Mouse (Mus musculus) cerebellum, adult 8-10 months (tissue): Measurements from ENCODE around the gene Col25a1.

Source experiments
- DNase-seq: peaks from one replicate; pipeline ENCODE4 v3.0.0; 2022

The Col25a1 gene

DNA sequence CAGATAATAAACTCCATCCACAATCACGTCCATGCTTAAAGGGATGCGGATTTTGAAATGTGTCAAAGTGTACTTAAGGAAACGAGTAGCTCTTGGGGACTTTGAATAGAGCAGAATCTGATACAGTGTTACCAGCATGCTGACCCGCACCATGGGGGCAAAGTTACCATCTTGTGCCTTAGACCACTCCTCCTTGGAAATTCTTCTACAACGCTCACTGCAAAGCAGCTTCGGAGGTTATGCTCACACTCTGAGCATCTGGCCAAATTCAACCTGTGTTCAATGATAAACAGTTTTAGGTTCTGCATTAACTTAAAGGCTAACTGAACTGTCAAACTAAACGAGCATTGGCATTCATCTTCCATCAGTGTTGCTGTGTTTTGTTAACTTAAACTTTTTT, 452.7 kb downstream of the Col25a1 start:
- DNase-seq: no peak

DNA sequence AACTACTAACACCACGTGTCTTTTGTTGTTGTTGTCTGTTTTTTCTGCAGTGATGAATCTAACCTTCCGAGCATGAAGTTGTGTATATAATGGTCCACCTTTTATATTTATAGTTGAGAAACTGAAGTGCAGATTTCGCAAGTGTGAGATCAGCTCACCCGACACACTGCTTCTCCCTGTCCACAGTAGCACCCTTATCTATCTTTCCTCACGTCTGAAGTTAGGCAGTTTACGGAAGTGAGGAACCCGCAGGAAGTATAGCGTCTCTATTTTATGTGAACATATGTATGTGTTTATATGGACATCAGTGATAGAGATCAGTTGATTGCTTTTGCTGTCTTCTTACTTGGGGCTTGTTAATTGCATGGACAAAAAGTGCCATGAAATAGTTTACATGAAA, 463.7 kb downstream of the Col25a1 start:
- DNase-seq: no peak

DNA sequence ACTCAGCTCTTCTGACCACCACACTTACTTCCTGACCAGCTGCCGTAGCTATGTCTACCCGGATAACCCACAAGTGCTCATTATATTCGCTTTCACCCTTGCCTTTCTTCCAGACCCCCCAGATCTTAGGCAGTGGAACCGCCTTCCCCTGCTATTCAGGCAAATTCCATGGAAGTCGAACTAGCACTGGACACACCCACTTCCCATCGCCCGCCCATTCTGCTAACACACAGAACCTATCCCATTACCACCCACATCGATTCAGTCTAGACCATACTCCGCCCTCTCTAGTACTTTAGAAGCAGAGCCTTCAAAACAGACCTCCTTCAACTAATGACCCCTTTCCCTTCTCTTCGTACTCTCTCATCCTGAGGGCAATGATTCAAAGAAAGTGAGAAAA, 470.2 kb downstream of the Col25a1 start:
- no peak for DNase-seq

DNA sequence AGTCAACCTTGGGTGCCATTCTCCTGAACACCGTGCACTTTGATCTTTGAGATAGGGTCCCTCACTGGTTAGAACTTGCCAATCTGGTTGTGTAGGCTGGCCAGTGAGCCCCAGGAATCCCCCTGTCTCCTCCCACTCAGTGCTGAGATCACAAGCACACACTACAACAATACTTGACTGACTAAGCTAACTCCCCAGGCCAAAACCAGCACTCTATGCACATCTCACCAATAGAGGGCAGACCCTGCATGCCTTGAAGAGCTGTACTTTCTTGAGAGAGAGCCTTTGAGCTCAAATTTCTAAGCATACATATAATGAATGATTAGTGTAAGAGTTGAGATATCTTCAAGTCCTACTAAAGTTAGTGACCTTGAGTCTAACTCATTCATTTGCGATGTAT, 476.6 kb downstream of the Col25a1 start:
- DNase-seq: no peak

DNA sequence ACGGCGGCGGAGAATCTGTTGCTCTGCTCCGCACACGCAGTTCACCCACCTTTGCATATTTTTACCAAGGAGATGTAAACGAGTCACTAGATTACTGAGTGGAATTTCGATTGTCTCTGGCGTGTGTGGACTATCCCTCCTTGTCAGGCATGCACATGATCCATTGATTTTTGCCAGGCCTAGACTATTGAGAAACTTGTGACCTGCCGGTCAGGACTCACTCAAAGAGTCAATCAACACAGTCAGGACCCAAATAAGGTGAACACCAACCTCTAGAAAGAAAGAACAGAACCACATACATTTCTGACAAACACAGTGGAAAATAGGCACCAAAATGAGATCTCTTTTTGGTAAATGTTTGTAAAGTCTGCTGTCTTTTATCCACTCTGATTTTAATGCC, 483.1 kb downstream of the Col25a1 start:
- DNase-seq: no peak

DNA sequence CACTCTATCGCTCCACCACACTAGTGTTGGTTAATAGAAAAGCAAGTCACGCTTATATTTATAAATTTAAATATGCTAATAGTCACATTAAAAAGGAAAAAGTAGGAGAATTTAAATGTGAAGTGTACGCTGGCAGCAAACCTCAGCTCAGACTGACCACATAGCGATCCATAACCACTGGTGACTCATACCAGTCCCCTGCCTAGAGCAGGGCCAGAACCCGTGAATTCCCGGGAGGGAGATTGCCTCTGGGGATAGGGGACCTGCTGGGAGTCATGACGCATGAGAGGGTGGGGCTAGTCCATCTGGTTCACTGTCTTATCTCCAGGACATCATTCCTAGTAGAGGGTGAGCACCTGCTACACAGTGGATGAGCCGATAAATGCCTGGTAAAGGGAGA, 484.3 kb downstream of the Col25a1 start:
- DNase-seq: no peak

DNA sequence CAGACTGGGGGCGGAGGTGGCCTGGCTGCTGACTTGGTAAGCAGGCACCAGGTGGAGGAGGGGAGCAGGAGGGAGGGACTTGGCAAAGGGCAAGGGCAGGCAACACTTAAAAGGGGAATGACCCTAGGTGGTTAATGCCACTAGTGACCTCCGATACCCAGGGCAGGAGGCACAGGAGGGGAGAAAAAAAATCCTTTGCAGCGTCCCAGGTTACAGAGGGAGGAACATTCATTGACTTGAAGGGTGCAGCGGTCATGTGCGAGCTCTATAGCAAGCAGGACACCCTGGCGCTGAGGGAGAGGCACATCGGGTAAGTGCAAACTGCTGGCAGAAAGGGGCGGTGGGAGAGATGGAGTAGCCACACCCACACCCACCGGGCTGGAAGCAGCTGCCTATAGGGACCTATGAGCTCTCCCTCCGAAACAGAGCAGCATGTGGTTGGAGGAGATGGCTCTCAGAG, 486.2 kb downstream of the Col25a1 start, which contains the start of gene Etnppl:
Etnppl (plus strand) TSS at position 10 of the 460 bp plus-strand sequence.
- DNase-seq: no peak

DNA sequence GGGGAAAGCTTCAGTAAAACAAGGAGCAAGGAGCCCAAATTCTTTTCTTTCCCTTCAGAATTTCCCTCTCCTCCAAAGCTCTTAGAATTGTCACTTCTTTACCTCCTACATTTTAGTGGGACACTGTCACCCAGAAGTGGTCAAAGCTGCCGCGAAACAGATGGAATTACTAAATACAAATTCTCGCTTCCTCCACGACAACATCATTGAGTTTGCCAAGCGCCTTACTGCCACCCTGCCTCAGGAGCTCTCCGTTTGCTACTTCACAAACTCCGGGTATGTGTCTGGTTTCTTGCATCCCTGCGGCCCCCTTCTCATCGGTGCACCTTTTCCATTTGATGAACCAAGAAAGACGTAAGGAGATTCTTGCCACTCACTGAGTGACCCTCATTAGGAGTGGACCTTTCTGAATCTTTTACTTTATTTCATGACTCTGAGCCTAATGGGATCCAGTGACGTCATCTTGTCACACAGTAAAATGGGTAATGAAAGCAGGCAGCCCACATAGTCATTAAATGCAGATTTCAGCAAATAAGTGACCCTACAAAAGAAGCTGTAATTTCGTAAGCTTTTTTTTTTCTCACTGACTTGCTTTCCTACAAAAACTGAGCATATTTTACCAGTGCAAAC, 489.3 kb downstream of the Col25a1 start:
- no peak for DNase-seq

DNA sequence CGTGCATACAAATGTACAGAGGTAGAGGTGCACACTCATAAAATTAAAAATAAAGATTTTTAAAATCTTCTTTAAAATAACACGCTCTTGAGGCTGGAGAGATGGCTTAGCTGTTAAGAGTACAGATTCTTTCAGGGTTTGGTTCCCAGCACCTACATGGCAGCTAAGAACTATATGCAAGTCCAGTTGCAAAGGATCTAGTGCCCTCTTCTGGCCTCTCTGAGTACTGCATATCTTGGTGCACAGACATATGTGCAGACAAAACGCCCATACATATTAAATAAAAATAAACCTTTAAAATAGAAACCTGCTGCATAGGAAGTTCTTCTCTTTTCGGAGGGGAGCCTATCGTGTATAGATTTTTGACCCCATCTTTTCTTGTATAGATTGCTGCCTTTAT, 497.1 kb downstream of the Col25a1 start:
- no peak for DNase-seq

DNA sequence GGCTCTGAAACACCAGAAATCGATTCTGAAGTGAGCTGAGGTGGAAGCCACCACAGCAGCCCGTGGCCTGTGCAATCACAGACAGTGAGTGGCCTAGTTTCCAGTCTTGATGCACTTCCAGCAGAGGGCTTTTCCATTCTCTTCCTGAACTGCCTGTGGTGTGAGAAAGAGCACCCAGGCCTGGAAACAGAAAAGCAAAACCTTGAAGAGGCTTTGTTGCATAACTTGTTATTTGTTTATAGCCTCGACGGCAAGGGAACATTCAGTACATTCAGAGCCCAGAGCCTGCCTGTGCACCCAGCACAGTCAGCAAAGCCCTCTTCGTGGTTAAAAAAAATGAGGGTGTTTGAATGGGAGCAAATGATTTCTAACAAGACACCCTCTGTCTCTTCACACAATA, 502.6 kb downstream of the Col25a1 start:
- DNase-seq: no peak

DNA sequence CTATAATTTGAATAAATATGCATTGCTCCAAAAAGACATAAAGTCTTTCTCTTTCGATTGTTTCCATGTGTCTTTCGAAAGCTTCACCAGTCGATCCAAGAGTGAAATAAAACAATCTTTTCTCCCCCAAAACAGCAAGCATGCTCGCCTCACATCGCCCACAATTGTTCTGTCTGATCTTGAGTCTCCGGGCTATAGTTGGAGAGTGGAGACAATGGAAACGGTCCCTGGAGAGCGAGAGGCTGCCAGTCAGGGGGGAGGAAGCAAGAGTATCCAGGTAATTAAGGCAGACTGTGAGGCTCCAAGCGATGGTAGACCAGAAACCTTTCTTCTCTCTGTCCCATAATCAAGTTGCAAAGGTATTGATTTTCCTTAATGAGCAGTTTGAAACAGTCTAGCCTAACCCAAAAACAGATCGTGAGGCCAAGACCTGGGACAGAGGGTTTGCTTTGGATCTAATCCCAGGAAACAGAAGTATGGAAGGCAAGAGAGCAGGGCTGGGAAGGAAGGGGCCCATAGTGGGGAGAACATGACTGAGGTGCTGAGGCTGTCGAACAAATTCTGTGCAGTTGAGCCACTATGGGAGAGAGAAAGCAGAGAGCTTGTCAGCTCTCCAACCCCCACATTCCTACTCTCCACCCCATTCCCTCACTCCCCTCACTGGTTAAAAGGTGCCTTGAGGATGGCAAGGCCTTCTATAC, 515.0 kb downstream of the Col25a1 start:
- DNase-seq: no peak
